Mouse (Mus musculus): ENCODE data around the gene Pacs2. TPM values are rescaled to one million over a fixed set of nuclear protein-coding genes. Genes with fewer than 3 reads are reported as not detected.

Gene Pacs2
- polyA plus RNA-seq, 1 experiment from 2014 or later, result 6.8 TPM

GRCm38 (mm10) chr12:113004993-113005392 lies 9.3 kb upstream of the Pacs2 start:
- Histone ChIP-seq H3K27me3 (replicated peaks; ENCODE audit: insufficient read depth, low read length) (no peaks in the 10 kb centered on the region), H3K9ac (replicated peaks; ENCODE audit: low read depth) (no peak overlapping the region), H3K27ac (ENCODE audit: low read length) (no peak overlapping the region), H3K4me3 (ENCODE audit: low read depth, low read length) (no peak overlapping the region), H3K36me3 (ENCODE audit: insufficient read depth, low read length) (no peaks in the 10 kb centered on the region), H3K4me2 (replicated peaks; ENCODE audit: low read depth, low read length) (no peak overlapping the region), H3K9me3 (ENCODE audit: low read length) (no peaks in the 10 kb centered on the region), H3K4me1 (ENCODE audit: insufficient read depth, low read depth, low read length) (no peaks in the 10 kb centered on the region)
- DNase-seq (ENCODE audit: low spot score), result peak; percentile 84
- TF ChIP-seq CTCF (IDR thresholded peaks at IDR 0.05) (peak; percentile 90), EP300 (IDR thresholded peaks at IDR 0.05) (no peak)
- no peak for ATAC-seq
- 33% methylated on average over 4 of the region's 4 CpGs for WGBS

- 55% methylated on average over 6 of the region's 6 CpGs for WGBS
- Histone ChIP-seq H3K27me3 (replicated peaks; ENCODE audit: insufficient read depth, low read length) (no peaks in the 10 kb centered on the region), H3K36me3 (ENCODE audit: insufficient read depth, low read length) (no peaks in the 10 kb centered on the region), H3K9me3 (ENCODE audit: low read length) (no peaks in the 10 kb centered on the region), H3K4me2 (replicated peaks; ENCODE audit: low read depth, low read length) (no peak overlapping the region), H3K4me1 (ENCODE audit: insufficient read depth, low read depth, low read length) (peaks cover 11% of the 10 kb centered on the region; the same call in 1 of the 2 replicates), H3K4me3 (ENCODE audit: low read depth, low read length) (no peak overlapping the region), H3K27ac (ENCODE audit: low read length) (peak overlapping the region; percentile 93), H3K9ac (replicated peaks; ENCODE audit: low read depth) (no peak overlapping the region)
- TF ChIP-seq CTCF (IDR thresholded peaks at IDR 0.05), result no peak
- 0 out of 2 replicates have a peak, but pooled peaks have one; percentile 22 for TF ChIP-seq EP300 (IDR thresholded peaks at IDR 0.05)
- DNase-seq (ENCODE audit: low spot score) (peak; percentile 62), ATAC-seq (no peak)
These were observed 2.5 kb upstream of the Pacs2 start for GRCm38 (mm10) chr12:113011702-113012360.

GRCm38 (mm10) chr12:113012443-113012842 lies 1.9 kb upstream of the Pacs2 start:
- Histone ChIP-seq H3K27ac (ENCODE audit: low read length) (peak overlapping the region; percentile 93), H3K9ac (replicated peaks; ENCODE audit: low read depth) (no peak overlapping the region), H3K36me3 (ENCODE audit: insufficient read depth, low read length) (no peaks in the 10 kb centered on the region), H3K4me3 (ENCODE audit: low read depth, low read length) (no peak overlapping the region), H3K4me2 (replicated peaks; ENCODE audit: low read depth, low read length) (no peak overlapping the region), H3K9me3 (ENCODE audit: low read length) (no peaks in the 10 kb centered on the region), H3K27me3 (replicated peaks; ENCODE audit: insufficient read depth, low read length) (no peaks in the 10 kb centered on the region), H3K4me1 (ENCODE audit: insufficient read depth, low read depth, low read length) (peaks cover 11% of the 10 kb centered on the region; the same call in 1 of the 2 replicates)
- TF ChIP-seq CTCF (IDR thresholded peaks at IDR 0.05) (no peak), EP300 (IDR thresholded peaks at IDR 0.05) (no peak)
- ATAC-seq (no peak), DNase-seq (ENCODE audit: low spot score) (no peak)
- 80% methylated on average over 5 of the region's 5 CpGs for WGBS

- H3K9ac ChIP-seq (replicated peaks; ENCODE audit: low read depth), result no peak overlapping the region
- peaks cover 11% of the 10 kb centered on the region; the same call in 1 of the 2 replicates for H3K4me1 ChIP-seq (ENCODE audit: insufficient read depth, low read depth, low read length)
- DNase-seq (ENCODE audit: low spot score) (no peak), ATAC-seq (no peak)
- 57% methylated on average over 3 of the region's 3 CpGs for WGBS
- no peak overlapping the region for H3K4me2 ChIP-seq (replicated peaks; ENCODE audit: low read depth, low read length)
- peak overlapping the region; percentile 93 for H3K27ac ChIP-seq (ENCODE audit: low read length)
- TF ChIP-seq CTCF (IDR thresholded peaks at IDR 0.05), result no peak
- TF ChIP-seq EP300 (IDR thresholded peaks at IDR 0.05), result no peak
- H3K36me3 ChIP-seq (ENCODE audit: insufficient read depth, low read length), result no peaks in the 10 kb centered on the region
- no peaks in the 10 kb centered on the region for H3K9me3 ChIP-seq (ENCODE audit: low read length)
- H3K27me3 ChIP-seq (replicated peaks; ENCODE audit: insufficient read depth, low read length), result no peaks in the 10 kb centered on the region
- H3K4me3 ChIP-seq (ENCODE audit: low read depth, low read length), result no peak overlapping the region
These were observed 1.3 kb upstream of the Pacs2 start for GRCm38 (mm10) chr12:113013021-113013491.

- Histone ChIP-seq H3K9me3 (ENCODE audit: low read length) (no peaks in the 10 kb centered on the region), H3K9ac (replicated peaks; ENCODE audit: low read depth) (peak overlapping the region; percentile 76), H3K27me3 (replicated peaks; ENCODE audit: insufficient read depth, low read length) (no peaks in the 10 kb centered on the region), H3K27ac (ENCODE audit: low read length) (peak overlapping the region; percentile 82), H3K4me1 (ENCODE audit: insufficient read depth, low read depth, low read length) (peaks cover 11% of the 10 kb centered on the region; the same call in 1 of the 2 replicates), H3K4me2 (replicated peaks; ENCODE audit: low read depth, low read length) (peak overlapping the region; percentile 96), H3K36me3 (ENCODE audit: insufficient read depth, low read length) (no peaks in the 10 kb centered on the region), H3K4me3 (ENCODE audit: low read depth, low read length) (peak overlapping the region; percentile 84)
- 3% methylated on average over 31 of the region's 64 CpGs for WGBS
- peak; percentile 66 for DNase-seq (ENCODE audit: low spot score)
- peak; percentile 38 for ATAC-seq
- TF ChIP-seq CTCF (IDR thresholded peaks at IDR 0.05) (no peak), EP300 (IDR thresholded peaks at IDR 0.05) (no peak)
These were observed 551 bp downstream of the Pacs2 start for GRCm38 (mm10) chr12:113014561-113015556.

GRCm38 (mm10) chr12:113015956-113016355 lies 1.6 kb downstream of the Pacs2 start:
- WGBS, result 64% methylated on average over 4 of the region's 4 CpGs
- peaks cover 11% of the 10 kb centered on the region; the same call in 1 of the 2 replicates for H3K4me1 ChIP-seq (ENCODE audit: insufficient read depth, low read depth, low read length)
- H3K9me3 ChIP-seq (ENCODE audit: low read length), result no peaks in the 10 kb centered on the region
- ATAC-seq (no peak), DNase-seq (ENCODE audit: low spot score) (no peak)
- TF ChIP-seq CTCF (IDR thresholded peaks at IDR 0.05), result no peak
- no peak for TF ChIP-seq EP300 (IDR thresholded peaks at IDR 0.05)
- no peaks in the 10 kb centered on the region for H3K36me3 ChIP-seq (ENCODE audit: insufficient read depth, low read length)
- H3K4me2 ChIP-seq (replicated peaks; ENCODE audit: low read depth, low read length), result no peak overlapping the region
- H3K27ac ChIP-seq (ENCODE audit: low read length), result no peak overlapping the region
- H3K9ac ChIP-seq (replicated peaks; ENCODE audit: low read depth), result peak overlapping the region; percentile 76; the same call in 1 of the 2 replicates
- no peaks in the 10 kb centered on the region for H3K27me3 ChIP-seq (replicated peaks; ENCODE audit: insufficient read depth, low read length)
- no peak overlapping the region for H3K4me3 ChIP-seq (ENCODE audit: low read depth, low read length)
